Mouse (Mus musculus): Measurements from ENCODE around the gene Zcrb1. TPM values are rescaled to one million over a fixed set of nuclear protein-coding genes. Genes with fewer than 3 reads are reported as not detected.
"Not testable (repeated sequence)": the region's sequence is repeated elsewhere in the genome, so short reads cannot be mapped to it uniquely, and the experiment has no call there.

Gene Zcrb1
- total RNA-seq, 2 experiments from 2014 or later, result 66.6 to 111 TPM

DNA sequence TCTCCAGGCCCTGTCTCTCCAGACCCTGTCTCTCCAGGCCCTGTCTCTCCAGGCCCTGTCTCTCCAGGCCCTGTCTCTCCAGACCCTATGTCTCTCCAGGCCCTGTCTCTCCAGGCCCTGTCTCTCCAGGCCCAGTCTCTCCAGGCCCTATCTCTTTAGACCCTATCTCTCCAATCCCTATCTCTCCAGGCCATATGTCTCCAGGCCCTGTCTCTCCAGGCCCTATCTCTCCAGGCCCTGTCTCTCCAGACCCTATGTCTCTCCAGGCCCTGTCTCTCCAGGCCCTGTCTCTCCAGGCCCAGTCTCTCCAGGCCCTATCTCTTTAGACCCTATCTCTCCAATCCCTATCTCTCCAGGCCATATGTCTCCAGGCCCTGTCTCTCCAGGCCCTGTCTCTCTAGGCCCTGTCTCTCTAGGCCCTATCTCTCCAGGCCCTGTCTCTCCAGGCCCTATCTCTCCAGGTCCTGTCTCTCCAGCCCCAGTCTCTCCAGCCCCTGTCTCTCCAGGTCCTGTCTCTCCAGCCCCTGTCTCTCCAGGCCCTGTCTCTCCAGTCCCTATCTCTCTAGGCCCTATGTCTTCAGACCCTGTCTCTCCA lies 25.5 kb downstream of the Zcrb1 start:
- not testable (repeated sequence) for ATAC-seq (ENCODE audit: poor library complexity, severe bottlenecking)

DNA sequence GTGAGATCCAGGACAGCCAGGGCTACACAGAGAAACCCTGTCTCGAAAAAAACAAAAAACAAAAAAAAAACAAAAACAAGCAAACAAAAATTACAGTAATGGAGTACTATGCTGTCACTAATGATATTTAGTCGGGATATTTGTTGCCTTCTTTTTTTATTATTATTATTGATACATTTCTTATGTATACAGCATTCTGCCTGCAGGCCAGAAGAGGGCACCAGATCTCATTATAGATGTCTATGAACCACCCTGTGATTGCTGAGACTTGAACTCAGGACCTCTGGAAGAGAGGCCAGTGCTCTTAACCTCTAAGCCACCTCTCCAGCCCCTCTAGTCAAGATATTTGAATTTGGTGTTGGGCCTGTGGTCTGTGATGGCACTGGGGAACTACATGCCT lies 26.3 kb downstream of the Zcrb1 start:
- no peak for ATAC-seq (ENCODE audit: poor library complexity, severe bottlenecking)

DNA sequence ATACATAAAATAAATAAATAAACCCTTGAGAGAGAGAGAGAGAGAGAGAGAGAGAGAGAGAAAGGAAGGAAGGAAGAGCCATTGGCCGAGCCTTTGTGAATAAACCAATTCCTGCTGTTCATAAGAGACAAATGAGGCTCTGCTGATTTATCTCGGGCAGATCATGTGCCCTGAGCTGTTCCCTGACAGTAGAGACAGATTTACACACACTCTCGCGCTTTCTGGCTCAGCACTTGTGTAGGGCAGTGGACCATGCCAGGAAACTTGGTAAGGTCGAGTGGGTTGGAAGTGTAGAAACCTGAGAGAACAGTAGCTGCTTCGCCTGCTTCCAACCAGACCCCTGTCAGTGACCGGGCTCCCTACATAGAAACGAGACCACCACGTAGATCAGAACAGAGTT lies 29.6 kb downstream of the Zcrb1 start:
- ATAC-seq (ENCODE audit: poor library complexity, severe bottlenecking), result no peak

DNA sequence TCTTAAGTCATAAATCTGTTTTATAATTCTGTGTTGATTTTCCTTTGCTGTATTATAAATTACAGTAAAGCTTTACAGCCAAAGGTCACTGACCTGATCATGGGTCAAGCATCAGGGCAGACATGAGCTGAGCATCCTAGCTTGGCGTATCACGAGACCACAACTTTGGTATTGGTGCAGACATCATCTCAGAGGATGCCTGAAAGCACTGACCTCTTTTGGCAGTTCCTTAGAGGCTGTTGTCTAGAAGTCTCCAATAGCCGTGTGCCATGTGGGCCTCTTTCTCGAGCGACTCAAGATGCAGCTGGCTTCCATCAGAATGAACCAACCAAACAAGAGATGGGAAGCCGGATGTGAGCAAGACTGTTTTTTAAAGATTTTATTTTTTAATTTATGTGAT lies 32.6 kb downstream of the Zcrb1 start:
- ATAC-seq (ENCODE audit: poor library complexity, severe bottlenecking), result no peak

DNA sequence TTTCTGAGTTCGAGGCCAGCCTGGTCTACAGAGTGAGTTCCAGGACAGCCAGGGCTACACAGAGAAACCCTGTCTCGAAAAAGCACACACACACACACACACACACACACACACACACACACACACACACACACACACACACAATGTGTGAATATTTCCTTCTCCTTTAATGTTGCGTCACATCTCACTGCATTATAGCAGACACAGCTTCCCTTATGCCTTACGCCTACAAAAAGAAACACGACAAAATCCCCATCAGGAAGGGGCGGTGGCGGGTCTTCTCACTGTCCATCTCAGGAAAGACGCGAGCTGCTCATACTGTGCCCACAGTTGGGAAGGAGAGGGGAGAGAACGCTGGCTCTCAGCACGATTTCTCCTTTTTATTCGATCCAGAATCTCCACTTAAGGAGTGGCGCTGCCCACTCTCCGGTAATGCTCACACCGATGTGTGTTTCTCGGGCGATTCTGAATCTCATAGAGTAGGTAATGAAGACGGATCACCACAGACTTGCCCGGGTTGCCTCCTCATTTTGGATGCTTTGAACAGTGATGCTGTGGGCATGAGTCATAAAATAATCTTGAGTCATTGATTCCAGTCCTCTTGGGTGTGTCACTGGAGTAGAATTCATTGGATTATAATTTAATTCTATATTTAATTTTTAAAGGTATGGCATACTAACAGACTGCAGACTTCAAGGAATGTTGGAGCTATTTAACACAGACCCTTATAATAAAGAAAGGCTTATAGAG lies 39.6 kb downstream of the Zcrb1 start:
- peak; percentile 80 for ATAC-seq (ENCODE audit: poor library complexity, severe bottlenecking)

DNA sequence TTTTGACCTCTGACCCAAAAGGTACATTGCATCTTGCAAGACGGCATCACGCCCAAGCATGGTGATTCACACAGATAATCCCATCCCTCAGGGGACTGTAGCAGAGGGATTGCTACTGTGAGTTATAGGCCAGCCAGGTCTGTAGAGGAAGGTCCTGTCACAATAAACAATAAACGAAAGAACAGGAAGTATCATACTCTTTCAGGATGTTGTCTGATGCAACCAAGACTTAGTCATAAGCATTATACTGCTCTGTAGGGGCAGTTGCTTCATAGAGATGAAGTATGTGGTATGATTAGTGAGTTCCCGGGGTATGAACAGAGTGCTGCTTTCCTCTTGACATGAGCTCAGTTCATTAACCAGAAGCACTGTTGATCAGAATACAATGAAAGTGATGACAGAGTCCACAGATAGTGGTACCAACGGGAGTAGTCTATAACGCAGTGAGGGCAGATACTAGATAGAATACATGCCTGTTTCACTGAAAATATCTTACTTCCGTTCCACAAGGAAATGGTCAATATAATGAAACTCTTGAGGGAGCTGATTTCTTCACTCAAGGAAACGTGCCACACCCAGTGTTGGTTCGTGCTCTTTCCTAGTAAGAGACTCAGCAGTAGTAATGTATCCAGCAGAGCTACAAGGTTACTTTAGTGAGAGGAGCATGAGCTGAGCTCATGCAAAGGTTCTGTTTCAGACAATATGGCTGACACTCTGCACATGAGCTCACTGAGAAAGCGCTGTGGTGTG lies 57.3 kb downstream of the Zcrb1 start:
- peak; percentile 72 for ATAC-seq (ENCODE audit: poor library complexity, severe bottlenecking)

DNA sequence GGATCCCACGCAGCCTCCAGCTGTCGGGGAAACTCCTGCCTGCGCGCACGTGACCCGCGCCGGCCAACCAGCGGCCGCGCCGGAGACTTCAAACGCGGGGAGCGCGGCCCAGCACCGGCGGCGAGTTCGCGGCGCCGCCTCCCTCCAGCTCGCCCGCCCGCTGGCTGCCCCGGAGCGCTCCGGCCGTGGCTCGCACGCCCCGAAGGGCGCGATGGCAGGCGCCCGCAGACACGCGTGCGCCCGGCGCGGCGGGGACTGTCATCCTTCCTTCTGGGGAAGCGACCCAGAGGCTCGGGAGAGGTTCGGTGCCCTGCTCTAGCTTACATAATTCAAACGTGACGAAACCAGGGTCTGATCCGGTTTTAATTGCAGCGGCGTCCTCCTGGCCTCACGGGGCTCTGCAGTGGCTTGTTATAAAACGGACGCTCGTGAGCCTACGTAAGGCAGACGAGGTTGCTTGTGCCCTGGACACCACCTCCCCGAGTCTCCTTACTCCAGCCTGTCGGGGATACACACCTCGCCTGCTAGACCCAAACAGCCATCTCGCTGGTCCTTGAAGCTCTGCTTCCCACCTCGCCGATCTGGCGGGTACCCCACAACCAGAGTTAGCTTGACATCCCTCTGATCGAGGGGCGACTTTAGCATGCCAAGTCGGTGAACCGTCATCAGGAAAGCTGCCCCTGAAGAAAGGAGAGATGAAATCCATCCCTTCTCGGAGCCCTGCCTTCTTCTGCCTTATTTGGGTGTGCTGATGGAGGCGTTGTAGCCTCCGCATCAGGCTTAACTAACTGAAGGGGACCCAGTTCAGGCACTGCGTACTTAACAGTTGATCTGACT lies 61.0 kb downstream of the Zcrb1 start, which contains the start of gene Yaf2:
TSS of gene Yaf2 (minus strand) at position 11 of the 837 bp plus-strand sequence.
- ATAC-seq (ENCODE audit: poor library complexity, severe bottlenecking), result peak; percentile 55

DNA sequence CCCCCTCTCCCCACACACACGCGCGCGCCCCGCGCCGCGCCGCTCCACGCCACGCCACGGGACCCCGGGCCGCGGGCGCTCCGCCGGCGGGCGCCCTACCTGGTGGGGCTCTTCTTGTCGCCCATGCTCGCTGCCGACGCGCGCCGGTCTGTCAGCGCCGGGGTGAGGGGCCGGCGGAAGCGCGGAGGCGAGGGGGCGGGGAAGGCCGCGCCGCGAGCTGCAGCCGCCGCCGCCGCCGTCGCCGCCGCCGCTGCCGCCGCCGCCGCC lies 61.5 kb downstream of the Zcrb1 start:
- ATAC-seq (ENCODE audit: poor library complexity, severe bottlenecking), result no peak

Other genes starting within 250 kb of the Zcrb1 start
- gene Gxylt1, start 123.2 kb downstream of the Zcrb1 start, total RNA-seq (2015), result 25.5 and 26.4 TPM in 2 replicates
- 38.9 and 50.1 TPM in 2 replicates for gene Gxylt1, start 123.2 kb downstream of the Zcrb1 start, total RNA-seq (2017)
- 46.2 and 49.0 TPM in 2 replicates for gene Yaf2, start 61.4 kb downstream of the Zcrb1 start, total RNA-seq (2015)
- gene Yaf2, start 61.4 kb downstream of the Zcrb1 start, total RNA-seq (2017), result 30.7 and 30.9 TPM in 2 replicates
- gene Pphln1, start within 50 bp of the Zcrb1 start, total RNA-seq (2015), result 45.7 and 52.2 TPM in 2 replicates
- gene Pphln1, start within 50 bp of the Zcrb1 start, total RNA-seq (2017), result 31.7 and 40.1 TPM in 2 replicates
- gene Prickle1, start 197.6 kb upstream of the Zcrb1 start, total RNA-seq (2015), result 0.02 and 0.23 TPM in 2 replicates
- 0.04 and 0.15 TPM in 2 replicates for gene Prickle1, start 197.6 kb upstream of the Zcrb1 start, total RNA-seq (2017)